Mouse (Mus musculus) liver, embryonic 14.5 days (tissue): Measurements from ENCODE around the gene Tomm22.

Experiments
- CTCF ChIP-seq: IDR thresholded peaks from 2 replicates; pipeline ENCODE4 v1.5.1; 2016; ENCODE audit warnings: antibody characterized with exemption, low read depth, control low read depth
- EP300 ChIP-seq: IDR thresholded peaks from 2 replicates; pipeline ENCODE4 v1.6.1; 2016; ENCODE audit warnings: antibody characterized with exemption, low read depth

DNA sequence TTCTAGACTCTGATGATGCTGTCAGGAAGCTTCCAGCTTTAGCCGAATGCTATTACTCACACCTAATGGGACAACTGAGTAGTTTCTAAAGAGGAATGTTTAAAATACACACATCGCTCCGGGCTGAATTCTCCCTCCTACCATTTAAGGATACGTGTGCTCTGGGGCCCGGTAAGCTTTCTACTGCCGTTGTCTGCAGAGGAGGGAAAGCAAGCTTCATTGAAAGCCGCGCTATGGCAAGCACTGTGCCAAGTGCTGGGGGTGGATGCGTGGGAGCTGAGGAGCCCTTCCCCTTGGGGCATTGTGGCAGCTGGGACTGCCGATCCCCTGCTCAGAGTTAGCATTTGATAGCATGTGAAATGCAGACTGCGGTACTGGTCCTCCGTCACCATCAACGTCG, 14.2 kb upstream of the Tomm22 start:
- TF ChIP-seq CTCF (no peak), EP300 (no peak)
